Mouse (Mus musculus) cerebellum, adult 2 months (tissue): ENCODE data around the gene Tpgs1. TPM values are rescaled to one million over a fixed set of nuclear protein-coding genes. Genes with fewer than 3 reads are reported as not detected.

Source experiments
- DNase-seq, 2 experiments: peaks; one replicate each; pipeline ENCODE4 v3.0.0; 2021
- H3K27ac ChIP-seq: fragments of 200-500 bp; 2 replicates; pipeline ENCODE4 v1.5.1; 2012; ENCODE audit warnings: low read length, control low read depth, inconsistent platforms; ENCODE audit not compliant: insufficient read depth
- H3K27me3 ChIP-seq: fragments of 200-500 bp; 2 replicates; pipeline ENCODE4 v1.6.1; 2012; ENCODE audit warnings: inconsistent platforms, mild to moderate bottlenecking, low read length, moderate library complexity; ENCODE audit not compliant: control insufficient read depth, insufficient read depth
- H3K4me1 ChIP-seq: fragments of 200-500 bp; 2 replicates; pipeline ENCODE4 v1.6.1; 2011; ENCODE audit warnings: low read length; ENCODE audit not compliant: control insufficient read depth, insufficient read depth
- H3K4me3 ChIP-seq: fragments of 200-500 bp; replicated peaks from 2 replicates; pipeline ENCODE3; 2011; ENCODE audit warnings: mild to moderate bottlenecking, low read depth, low read length, control low read depth; ENCODE audit not compliant: insufficient read depth
- CTCF ChIP-seq: fragments of 200-500 bp; IDR thresholded peaks from 2 replicates; pipeline ENCODE4 v1.5.1; 2011; ENCODE audit warnings: low read depth, mild to moderate bottlenecking, control low read depth, low read length, moderate library complexity, borderline replicate concordance; ENCODE audit not compliant: insufficient read depth
- POLR2A ChIP-seq: fragments of 200-500 bp; IDR thresholded peaks from 2 replicates; pipeline ENCODE4 v1.6.1; 2011; ENCODE audit warnings: low read length, control low read depth, borderline replicate concordance; ENCODE audit not compliant: insufficient read depth
- WGBS: fragments of 180-500 bp; shearing (Covaris S2); methylation state at CpG from one replicate; pipeline ENCODE4 v1.1.7; 2018; 5-methylcytosine and 5-hydroxymethylcytosine counted together
- polyA plus RNA-seq: library from polyadenylated mRNA; depleted of rRNA; stranded (reverse); fragments of >200 nt; gene quantifications from 2 replicates; pipeline ENCODE4 v1.2.3, GENCODE M21; 2012

Tpgs1 gene
- polyA plus RNA-seq, 1 experiment = 95.4 TPM

GRCm38 (mm10) chr10:79671396-79672087 lies 2.4 kb downstream of the Tpgs1 start:
- Histone ChIP-seq H3K27ac (no peak overlapping the region), H3K4me1 (peaks cover 11% of the 10 kb centered on the region), H3K4me3 (no peak overlapping the region), H3K27me3 (no peaks in the 10 kb centered on the region)
- 65% methylated on average over 6 of the region's 6 CpGs for WGBS
- no peak for TF ChIP-seq POLR2A
- TF ChIP-seq CTCF = no peak
- no peak for DNase-seq

DNA sequence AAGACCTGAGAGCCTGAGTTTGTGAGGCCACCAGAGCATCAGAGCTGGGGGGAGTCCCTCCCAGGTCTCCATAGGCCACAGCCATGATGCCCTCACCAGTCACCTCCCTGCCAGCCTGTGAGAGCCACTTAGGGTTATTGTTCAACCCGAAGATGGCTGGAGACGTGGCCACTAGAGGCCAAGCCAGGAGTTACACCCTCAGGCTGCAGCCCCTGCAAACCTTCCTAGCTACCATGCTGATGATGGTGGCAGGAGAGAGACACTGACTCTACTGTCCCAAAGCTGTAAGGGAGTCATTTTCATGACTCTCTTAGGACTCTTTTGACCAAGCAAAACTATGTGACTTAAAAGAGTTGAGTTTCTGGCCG lies 2.9 kb downstream of the Tpgs1 start:
- TF ChIP-seq POLR2A (no peak), CTCF (no peak)

GRCm38 (mm10) chr10:79673054-79673453 lies 3.9 kb downstream of the Tpgs1 start:
- H3K4me3 ChIP-seq = no peak overlapping the region
- WGBS = 79% methylated on average over 3 of the region's 3 CpGs
- peaks cover 10% of the 10 kb centered on the region for H3K4me1 ChIP-seq
- TF ChIP-seq POLR2A (no peak), CTCF (no peak)
- no peak for DNase-seq
- H3K27ac ChIP-seq = no peak overlapping the region
- no peaks in the 10 kb centered on the region for H3K27me3 ChIP-seq

More for the DNA sequence above, 2.9 kb downstream of the Tpgs1 start:
- DNase-seq = peak in 1 of 2 experiments; percentile 13
- Histone ChIP-seq H3K27me3 (no peaks in the 10 kb centered on the region), H3K27ac (no peak overlapping the region), H3K4me1 (peaks cover 11% of the 10 kb centered on the region), H3K4me3 (no peak overlapping the region)
- WGBS = 47% methylated on average over 3 of the region's 3 CpGs

- Histone ChIP-seq H3K4me3 (no peak overlapping the region), H3K4me1 (peaks cover 3% of the 10 kb centered on the region), H3K27ac (no peak overlapping the region), H3K27me3 (no peaks in the 10 kb centered on the region)
- peak in 1 of 2 experiments; percentile 22 for DNase-seq
- TF ChIP-seq POLR2A = no peak
- no peak for TF ChIP-seq CTCF
- 64% methylated on average over 44 of the region's 44 CpGs for WGBS
These were observed 6.3 kb downstream of the Tpgs1 start for GRCm38 (mm10) chr10:79675346-79676035.

GRCm38 (mm10) chr10:79680606-79681495 lies 11.7 kb downstream of the Tpgs1 start:
- Histone ChIP-seq H3K4me3 (peak overlapping the region; percentile 78), H3K4me1 (peaks cover 23% of the 10 kb centered on the region), H3K27ac (peak overlapping the region; percentile 62), H3K27me3 (no peaks in the 10 kb centered on the region)
- 40% methylated on average over 11 of the region's 11 CpGs for WGBS
- no peak for DNase-seq
- TF ChIP-seq POLR2A (no peak), CTCF (no peak)

- Histone ChIP-seq H3K27me3 (no peaks in the 10 kb centered on the region), H3K4me3 (peak within 1 kb of the TSS; percentile 98), H3K4me1 (peaks cover 23% of the 10 kb centered on the region), H3K27ac (peak within 1 kb of the TSS; percentile 62)
- TF ChIP-seq CTCF (no peak), POLR2A (peak; percentile 88; the same call in 1 of the 2 replicates)
- WGBS = under 1% methylated on average over 84 of the region's 84 CpGs
- peak; percentile 99 to 100 for DNase-seq
These were observed 12.5 kb downstream of the Tpgs1 start, which contains the start of gene Cdc34 for GRCm38 (mm10) chr10:79681591-79682245. TSS of gene Cdc34 (plus strand) at chr10:79682195.

DNA sequence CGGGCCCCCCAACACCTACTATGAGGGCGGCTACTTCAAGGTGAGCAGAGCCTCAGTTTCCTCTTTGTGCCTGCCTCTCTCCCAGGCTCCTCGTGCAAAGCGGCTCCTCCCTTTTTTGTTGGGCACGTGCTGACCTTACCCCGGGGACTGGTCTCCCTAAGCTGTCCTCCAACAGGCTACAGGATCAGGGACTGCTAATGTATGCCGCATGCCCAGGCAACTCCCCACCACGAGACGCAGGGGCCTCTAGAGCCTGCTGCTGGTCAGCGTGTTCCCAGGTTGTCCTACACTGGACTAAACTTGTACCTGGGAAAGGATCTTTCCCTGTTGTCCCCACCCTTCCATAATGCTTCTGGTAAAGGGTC lies 13.4 kb downstream of the Tpgs1 start:
- WGBS = 1% methylated on average over 10 of the region's 10 CpGs
- Histone ChIP-seq H3K27ac (peak overlapping the region; percentile 1; the same call in 1 of the 2 replicates), H3K4me1 (peaks cover 23% of the 10 kb centered on the region), H3K27me3 (no peaks in the 10 kb centered on the region), H3K4me3 (peak overlapping the region; percentile 98)
- TF ChIP-seq POLR2A = no peak
- TF ChIP-seq CTCF = no peak
- DNase-seq = peak in 1 of 2 experiments; percentile 47
